Mouse (Mus musculus) kidney, postnatal 10 days (tissue): Measurements from ENCODE around the gene Syt12.
A peak's percentile ranks its signal among the peaks of the same experiment; 100 is the strongest.

ENCODE experiments used
- DNase-seq: peaks from one replicate; pipeline ENCODE4 v3.0.0; 2021; ENCODE audit warnings: mixed read lengths

Syt12 gene

DNA sequence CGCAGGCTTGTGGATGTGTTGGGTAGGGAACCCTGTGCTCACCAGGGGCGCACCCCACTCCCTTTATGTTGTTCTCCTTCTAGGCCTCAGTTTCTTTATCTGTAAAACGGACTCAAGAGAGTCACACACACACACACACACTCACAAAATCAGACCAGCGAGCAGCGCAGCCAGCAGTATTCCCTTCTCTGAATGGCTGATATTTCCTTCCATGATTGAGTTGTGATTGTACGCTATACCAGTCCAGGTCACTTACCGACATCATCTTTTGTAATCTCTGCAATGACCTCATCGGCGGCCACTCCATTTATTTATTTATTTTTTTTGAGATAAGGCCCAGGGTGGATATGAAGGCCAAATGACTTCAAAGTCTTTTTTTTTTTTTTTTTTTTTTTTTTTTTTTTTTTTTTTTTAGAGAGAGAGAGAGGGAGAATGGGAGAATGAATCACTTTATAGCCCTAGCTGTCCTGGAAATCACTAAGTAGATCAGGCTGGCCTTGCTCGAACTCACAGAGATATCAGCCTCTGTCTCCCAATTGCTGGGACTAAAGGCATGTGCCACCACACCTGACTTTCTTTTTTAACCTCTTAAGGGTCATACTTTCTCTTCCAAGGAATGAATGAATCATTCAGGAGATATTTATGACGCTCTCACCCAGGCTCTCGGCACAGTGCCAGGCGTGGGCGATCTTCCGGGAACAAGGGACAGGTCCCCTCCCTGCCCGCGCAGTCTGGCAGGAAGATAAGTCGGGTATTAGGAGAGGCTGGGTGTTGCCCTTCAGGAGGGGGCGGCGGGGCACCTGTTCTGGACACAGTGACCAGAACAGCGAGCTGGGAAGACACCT is at the start of gene Syt12:
Gene Syt12 (minus strand): TSS at position 103 of the 845 bp plus-strand sequence.
- DNase-seq = peak; percentile 59

GRCm38 (mm10) chr19:4521426-4522050 is 44.3 kb upstream of the Syt12 start:
- DNase-seq = no peak

DNA sequence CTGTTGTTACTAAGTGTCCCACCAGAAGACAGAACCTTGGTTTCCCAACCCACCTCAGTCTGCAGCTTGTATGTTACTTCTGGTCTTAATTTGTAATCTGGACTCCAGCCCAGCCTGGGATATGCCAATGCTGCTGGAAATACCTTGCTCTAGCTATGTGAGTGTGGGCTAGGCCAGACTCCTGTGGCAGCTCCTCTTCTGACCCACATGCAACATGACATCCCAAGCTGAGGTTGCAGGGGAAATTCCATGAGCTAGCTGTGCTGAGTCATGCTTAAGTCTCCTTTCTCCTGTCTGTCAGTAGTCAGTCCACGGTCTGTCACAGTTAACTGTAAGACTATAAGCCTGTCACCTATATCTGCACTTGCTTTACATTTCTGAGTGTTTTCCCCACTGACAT is 40.2 kb upstream of the Syt12 start:
- DNase-seq = no peak

DNA sequence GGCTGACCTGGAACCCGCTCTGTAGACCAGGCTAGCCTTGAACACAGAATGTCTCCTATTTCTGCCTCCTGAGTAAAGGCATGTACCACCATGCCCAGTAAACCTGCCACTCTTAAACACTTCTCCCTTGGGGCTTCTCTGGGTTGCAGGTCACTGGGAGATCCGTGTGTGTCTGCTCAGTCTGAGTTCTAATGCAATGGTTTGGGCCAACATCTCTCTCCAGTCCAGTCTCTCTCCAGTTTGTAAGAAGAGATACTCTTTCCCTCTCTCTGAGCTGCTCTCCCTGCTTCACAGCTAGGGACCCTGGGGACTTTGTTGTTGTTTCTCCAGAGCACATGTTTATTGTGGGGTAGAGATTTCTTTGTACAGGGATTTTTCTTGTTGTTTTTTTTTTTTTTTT is 39.0 kb upstream of the Syt12 start:
- no peak for DNase-seq

GRCm38 (mm10) chr19:4515746-4516145 is 38.5 kb upstream of the Syt12 start:
- peak; percentile 58 for DNase-seq

DNA sequence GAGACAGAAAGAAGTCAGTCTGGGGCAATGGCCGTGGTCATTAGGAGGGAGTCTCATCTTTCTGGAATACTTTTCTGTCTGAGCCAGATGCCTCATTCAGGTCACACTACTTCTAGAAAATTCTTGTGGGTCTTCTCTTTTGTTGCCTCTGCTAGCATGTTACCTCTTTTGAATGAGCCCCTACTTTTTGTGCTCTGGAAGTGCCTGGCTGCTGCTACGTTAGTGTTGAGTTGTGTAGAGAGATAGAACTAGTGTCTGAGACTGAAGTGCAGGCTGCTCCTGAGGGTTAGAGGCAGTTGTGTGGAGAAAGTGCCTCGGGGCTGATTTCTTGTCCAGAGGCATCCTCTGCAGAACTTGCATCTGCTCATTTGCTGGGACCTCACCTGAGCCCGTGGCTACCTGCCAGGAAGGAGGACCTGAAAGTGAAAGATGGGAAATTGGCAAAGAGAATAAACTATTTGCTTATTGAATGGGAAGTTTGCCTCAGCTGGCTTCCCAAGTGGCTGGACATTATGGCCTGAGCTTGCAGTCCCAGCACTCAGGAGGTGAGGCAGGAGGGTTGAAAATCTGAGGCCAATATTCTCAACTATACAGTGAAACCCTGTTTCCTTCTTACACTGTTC is 36.1 kb upstream of the Syt12 start:
- no peak for DNase-seq

GRCm38 (mm10) chr19:4511116-4511841 is 34.0 kb upstream of the Syt12 start:
- DNase-seq = peak; percentile 24

DNA sequence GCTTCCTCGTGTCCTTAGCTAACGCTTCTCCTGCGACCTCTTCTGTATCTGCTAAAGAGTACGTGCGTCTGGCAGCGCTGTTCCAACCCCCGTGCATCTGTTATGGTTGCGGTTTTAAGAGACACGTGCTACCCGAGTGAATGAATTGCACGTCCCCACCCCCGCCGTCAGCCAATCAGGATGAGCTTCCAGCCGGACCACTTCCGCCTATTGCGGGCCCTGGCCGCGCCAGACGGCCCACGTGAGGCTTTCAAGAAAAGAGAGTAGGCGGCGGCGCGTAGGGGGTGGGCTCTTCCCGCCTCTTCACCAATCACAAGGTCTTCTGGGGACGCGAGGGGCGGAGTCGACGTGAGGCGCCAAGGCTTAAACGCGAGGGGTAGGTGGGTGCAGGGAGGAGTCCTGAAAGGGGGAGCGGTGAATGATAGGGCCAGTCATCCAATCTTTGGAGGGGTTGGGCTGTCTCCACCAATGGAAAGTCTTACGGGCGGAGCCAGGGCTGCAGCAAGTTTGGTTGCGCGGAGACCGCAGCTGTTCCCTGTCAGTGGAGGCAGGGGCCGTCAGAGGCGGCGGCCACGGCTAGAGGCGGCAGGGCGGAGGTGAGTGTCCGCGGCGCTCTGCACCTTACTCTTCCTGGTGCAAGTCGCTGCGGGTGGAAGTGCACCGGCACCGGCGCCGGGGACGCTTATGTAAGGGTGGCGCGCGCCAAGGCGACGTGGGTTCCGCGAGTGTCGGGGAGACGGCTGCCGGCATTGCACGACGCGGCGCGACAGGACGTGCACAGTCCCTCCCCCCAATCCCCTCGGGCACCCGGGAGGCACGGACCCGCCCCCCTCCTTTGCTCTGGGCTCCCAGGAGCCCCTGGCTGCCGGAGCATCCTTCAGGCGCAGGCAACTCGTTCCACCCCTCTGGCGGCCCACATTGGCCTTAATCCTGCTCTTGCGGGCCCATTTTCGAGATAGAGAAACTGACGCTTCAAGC is 33.0 kb upstream of the Syt12 start, which contains the start of gene Pcx:
Gene Pcx (plus strand): TSS at position 487 of the 978 bp plus-strand sequence.
- DNase-seq = peak; percentile 98

DNA sequence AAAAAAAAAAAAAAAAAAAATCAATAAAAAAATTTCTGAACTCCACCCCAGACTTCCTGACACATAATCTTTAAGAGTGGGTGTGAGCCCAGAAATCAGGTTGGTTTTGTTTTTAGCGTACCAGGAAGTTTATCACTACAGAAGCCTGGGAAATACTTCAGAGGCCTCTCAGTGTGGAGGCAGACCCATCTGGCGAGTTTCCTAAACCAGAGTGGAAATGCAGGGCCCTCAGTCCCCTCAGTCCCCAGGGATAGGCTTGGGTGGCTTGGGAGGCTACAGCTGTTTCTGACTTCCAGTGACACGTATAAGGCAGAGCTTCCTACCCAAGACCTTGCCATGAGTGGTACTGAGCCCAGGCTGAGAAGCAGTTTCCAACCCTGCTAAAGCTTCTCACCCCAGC is 30.5 kb upstream of the Syt12 start:
- DNase-seq = no peak

GRCm38 (mm10) chr19:4504830-4505229 is 27.6 kb upstream of the Syt12 start:
- no peak for DNase-seq

DNA sequence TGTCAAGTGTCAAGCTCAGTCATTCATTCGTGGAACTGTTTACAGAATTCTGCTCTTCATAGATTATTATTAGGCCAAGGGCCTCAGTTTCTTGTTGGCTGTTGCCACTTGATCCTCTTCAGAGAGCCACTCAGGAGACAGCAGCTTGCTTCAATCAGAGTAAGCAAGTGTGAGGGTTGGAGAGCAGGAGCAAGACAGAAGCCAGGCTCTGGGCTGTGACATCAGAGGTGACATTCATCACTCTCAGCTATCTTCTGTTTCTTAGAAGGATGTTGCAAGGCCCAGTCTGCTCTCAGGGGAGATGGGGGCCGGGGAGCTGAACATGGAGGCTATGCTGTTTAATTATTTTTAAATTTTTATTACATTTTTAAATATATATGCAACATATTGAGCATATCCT is 25.5 kb upstream of the Syt12 start:
- no peak for DNase-seq

- no peak for DNase-seq
These were observed 21.1 kb upstream of the Syt12 start, which contains the start of gene 2010003K11Rik for GRCm38 (mm10) chr19:4498062-4498933. Gene 2010003K11Rik, minus strand, starts transcription at chr19:4498583.

GRCm38 (mm10) chr19:4497263-4497973 is 20.2 kb upstream of the Syt12 start:
- DNase-seq = peak; percentile 86

DNA sequence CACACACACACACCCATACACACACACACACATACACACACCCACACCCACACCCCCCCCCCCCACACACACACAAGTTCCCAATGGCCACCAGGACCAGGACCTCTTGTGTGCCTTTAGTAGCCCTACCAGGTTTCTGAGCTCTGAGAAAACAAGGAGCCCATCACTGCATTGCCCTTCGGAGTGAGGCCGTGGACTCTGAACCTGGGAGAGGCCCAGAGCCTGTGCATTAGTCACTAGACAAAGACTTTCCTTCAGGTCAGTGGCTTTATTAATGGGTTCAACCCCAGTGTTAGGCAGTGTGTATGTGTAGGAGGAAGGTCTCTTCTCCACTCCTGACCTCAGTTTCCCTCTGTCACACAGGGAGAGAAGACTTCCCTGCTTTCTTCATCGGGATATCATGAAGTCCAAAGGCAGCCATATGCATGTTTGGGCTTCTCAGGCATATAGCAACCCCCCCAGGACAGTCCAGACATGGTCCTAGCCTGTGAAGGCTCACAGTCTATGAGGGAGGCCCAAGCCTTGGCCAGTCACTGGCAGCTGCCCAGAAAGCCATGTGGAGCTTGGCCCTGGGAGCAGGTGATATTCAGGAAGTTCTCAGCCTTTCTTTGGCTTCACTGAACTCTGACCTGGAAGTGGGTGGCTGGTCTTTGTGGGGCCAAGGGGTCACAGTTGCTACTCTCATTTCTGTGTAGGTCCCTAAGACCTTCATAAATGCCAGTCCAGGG is 19.5 kb upstream of the Syt12 start:
- DNase-seq = peak; percentile 56

DNA sequence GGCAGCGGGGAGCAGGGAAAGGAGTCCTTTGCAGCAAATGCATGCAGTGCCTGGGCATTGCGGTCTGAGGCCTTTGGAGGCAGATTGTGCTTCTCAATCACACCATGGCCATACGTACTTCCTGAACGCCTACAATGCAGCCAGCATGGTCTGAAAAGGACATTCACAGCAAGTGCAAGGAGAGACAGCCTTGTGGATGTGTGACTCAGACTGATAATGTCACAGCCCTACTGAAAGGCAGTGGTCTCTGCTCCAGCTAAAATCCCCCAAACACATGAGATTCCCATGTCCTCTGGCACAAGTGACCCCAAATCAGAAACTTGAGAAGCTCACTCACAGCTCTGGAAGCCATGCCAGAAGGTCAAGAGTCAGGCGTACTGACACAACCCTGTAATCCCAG is 18.6 kb upstream of the Syt12 start:
- no peak for DNase-seq

DNA sequence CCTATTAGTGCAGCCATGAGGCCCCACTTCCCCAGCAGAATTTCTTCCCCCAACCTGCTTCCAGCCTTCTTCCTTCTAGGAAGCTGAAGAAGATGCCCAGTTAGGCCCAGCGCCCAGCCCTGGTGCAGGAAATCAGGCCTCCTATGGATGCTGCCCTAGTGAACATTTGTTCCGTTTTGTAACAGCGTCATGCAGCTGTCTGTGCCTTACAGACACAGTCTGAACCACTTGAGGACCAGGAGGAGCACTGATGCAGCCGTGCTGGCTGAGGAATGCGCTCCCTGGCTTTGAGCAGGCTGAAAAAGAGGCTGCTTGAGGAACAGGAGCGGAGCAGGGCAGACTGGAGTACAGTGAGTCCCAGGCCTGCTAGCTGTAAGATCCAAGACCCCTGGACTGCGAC is 17.5 kb upstream of the Syt12 start:
- no peak for DNase-seq

DNA sequence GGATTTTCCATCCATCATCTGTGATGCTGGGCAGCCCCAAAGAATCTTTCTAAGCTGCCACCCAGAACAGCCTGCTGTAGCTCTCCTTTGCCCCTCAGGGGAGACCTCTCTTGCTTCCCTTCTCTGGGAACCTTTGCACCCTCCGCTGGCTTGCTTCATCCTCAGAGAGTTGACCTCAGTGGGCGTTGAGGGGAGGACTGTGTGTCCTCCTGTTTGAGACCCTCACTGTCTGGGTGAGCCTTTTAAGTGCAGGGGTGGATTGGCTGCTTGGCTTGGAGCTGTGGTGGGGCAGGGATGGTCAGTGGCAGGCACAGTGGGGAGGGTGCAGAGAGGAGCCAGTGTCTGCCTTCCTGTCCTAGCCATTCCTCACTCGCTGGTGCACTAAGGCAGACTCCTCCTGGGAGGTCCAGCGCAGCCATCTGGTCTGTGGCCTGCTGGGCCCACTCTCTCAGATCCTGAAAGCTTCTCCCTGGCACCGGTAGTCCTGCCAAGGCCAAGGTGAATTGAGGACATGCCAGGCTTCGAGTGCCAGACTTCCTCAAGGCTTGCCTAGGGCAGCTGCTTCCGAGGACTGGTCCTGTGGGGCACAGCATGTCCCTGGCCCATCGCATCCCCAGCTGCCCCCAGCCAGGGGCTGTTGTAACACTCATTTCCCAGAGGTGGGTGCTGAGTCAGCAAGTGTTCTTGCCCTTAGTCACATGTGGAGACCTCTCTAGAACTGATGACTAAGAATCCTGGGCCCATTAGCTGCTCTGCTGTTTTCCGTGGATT is 15.5 kb upstream of the Syt12 start:
- peak; percentile 47 for DNase-seq

GRCm38 (mm10) chr19:4491080-4491695 is 13.9 kb upstream of the Syt12 start:
- DNase-seq = no peak
